Mouse (Mus musculus): ENCODE data around the gene Ddx24.
"Not testable (repeated sequence)": the region's sequence is repeated elsewhere in the genome, so short reads cannot be mapped to it uniquely, and the experiment has no call there.

Ddx24 gene

GRCm38 (mm10) chr12:103425729-103426470, at the start of gene Ddx24:
Gene Ddx24 (minus strand): TSS chr12:103425830.
- peak; percentile 93 for DNase-seq

GRCm38 (mm10) chr12:103474481-103474880, 48.9 kb upstream of the Ddx24 start:
- DNase-seq: no peak

- DNase-seq: no peak
Observed at GRCm38 (mm10) chr12:103457140-103457539, 31.5 kb upstream of the Ddx24 start, which contains the start of gene Ifi27l2b. Gene Ifi27l2b (minus strand): TSS chr12:103457223.

GRCm38 (mm10) chr12:103456727-103457126, 31.1 kb upstream of the Ddx24 start:
- not testable (repeated sequence) for DNase-seq

- no peak for DNase-seq
Observed at GRCm38 (mm10) chr12:103453361-103453760, 27.7 kb upstream of the Ddx24 start.

GRCm38 (mm10) chr12:103445060-103445459, 19.4 kb upstream of the Ddx24 start:
- no peak for DNase-seq

- not testable (repeated sequence) for DNase-seq
Observed at GRCm38 (mm10) chr12:103444261-103444660, 18.6 kb upstream of the Ddx24 start.

- no peak for DNase-seq
Observed at GRCm38 (mm10) chr12:103443524-103443923, 17.9 kb upstream of the Ddx24 start, which contains the start of gene Ifi27l2a. Gene Ifi27l2a (minus strand): TSS chr12:103443680.

- no peak for DNase-seq
Observed at GRCm38 (mm10) chr12:103437601-103438000, 12.0 kb upstream of the Ddx24 start.

GRCm38 (mm10) chr12:103434861-103435260, 9.2 kb upstream of the Ddx24 start:
- DNase-seq: no peak

GRCm38 (mm10) chr12:103433986-103434731, 8.5 kb upstream of the Ddx24 start, which contains the start of gene Ifi27:
Gene Ifi27 (plus strand): TSS chr12:103434211.
- no peak for DNase-seq

- DNase-seq: no peak
Observed at GRCm38 (mm10) chr12:103433430-103433829, 7.8 kb upstream of the Ddx24 start.

GRCm38 (mm10) chr12:103426710-103427109, 1.1 kb upstream of the Ddx24 start:
- DNase-seq: no peak

GRCm38 (mm10) chr12:103425016-103425728, 458 bp downstream of the Ddx24 start:
- no peak for DNase-seq

- peak; percentile 51 for DNase-seq
Observed at GRCm38 (mm10) chr12:103408144-103408543, 17.5 kb downstream of the Ddx24 start.

- DNase-seq: no peak
Observed at GRCm38 (mm10) chr12:103407720-103408119, 17.9 kb downstream of the Ddx24 start, which contains the start of gene 9330161L09Rik. Gene 9330161L09Rik (minus strand): TSS chr12:103407820.

GRCm38 (mm10) chr12:103404131-103404530, 21.5 kb downstream of the Ddx24 start:
- DNase-seq: no peak

GRCm38 (mm10) chr12:103396751-103397150, 28.9 kb downstream of the Ddx24 start:
- DNase-seq: no peak

GRCm38 (mm10) chr12:103395486-103396275, 29.9 kb downstream of the Ddx24 start:
- no peak for DNase-seq

- no peak for DNase-seq
Observed at GRCm38 (mm10) chr12:103393528-103393927, 32.1 kb downstream of the Ddx24 start.

GRCm38 (mm10) chr12:103391098-103391497, 34.5 kb downstream of the Ddx24 start:
- DNase-seq: peak; percentile 44

GRCm38 (mm10) chr12:103389982-103390381, 35.6 kb downstream of the Ddx24 start:
- DNase-seq: no peak

Measured in right cerebral cortex, postnatal 14 days (tissue).